Mouse (Mus musculus) ZHBTc4 (cell line): ENCODE data around the gene Gm49403.
A peak's percentile ranks its signal among the peaks of the same experiment; 100 is the strongest.

Source experiments
- DNase-seq: peaks from one replicate; pipeline ENCODE4 v3.0.0-alpha.2; 2011; ENCODE audit warnings: low read depth, low spot score

Gm49403 gene

GRCm38 (mm10) chr19:8911810-8912209, 28.1 kb downstream of the Gm49403 start:
- no peak for DNase-seq

- DNase-seq: no peak
These were observed 30.5 kb downstream of the Gm49403 start for GRCm38 (mm10) chr19:8914212-8914611.

- no peak for DNase-seq
These were observed 35.3 kb downstream of the Gm49403 start for GRCm38 (mm10) chr19:8919000-8919399.

- peak; percentile 35 for DNase-seq
These were observed 35.9 kb downstream of the Gm49403 start for GRCm38 (mm10) chr19:8919684-8920072.

GRCm38 (mm10) chr19:8920073-8920736, 36.5 kb downstream of the Gm49403 start, which contains the start of gene B3gat3:
Gene B3gat3, plus strand, starts transcription at chr19:8920374.
- peak; percentile 95 for DNase-seq

GRCm38 (mm10) chr19:8920836-8921291, 37.1 kb downstream of the Gm49403 start:
- peak; percentile 76 for DNase-seq

GRCm38 (mm10) chr19:8921741-8922140, 38.0 kb downstream of the Gm49403 start:
- DNase-seq: no peak

GRCm38 (mm10) chr19:8926766-8927165, 43.0 kb downstream of the Gm49403 start:
- DNase-seq: no peak

- DNase-seq: no peak
These were observed 44.3 kb downstream of the Gm49403 start for GRCm38 (mm10) chr19:8927891-8928525.

GRCm38 (mm10) chr19:8928689-8929223, 45.0 kb downstream of the Gm49403 start:
- no peak for DNase-seq

GRCm38 (mm10) chr19:8929224-8930088, 45.7 kb downstream of the Gm49403 start, which contains the start of the genes Rom1 and Eml3:
Gene Rom1, minus strand, starts transcription at chr19:8929356.
Gene Eml3, plus strand, starts transcription at chr19:8929552.
- peak; percentile 93 for DNase-seq

- DNase-seq: no peak
These were observed 46.4 kb downstream of the Gm49403 start for GRCm38 (mm10) chr19:8930117-8930516.

- no peak for DNase-seq
These were observed 47.0 kb downstream of the Gm49403 start for GRCm38 (mm10) chr19:8930771-8931170.

GRCm38 (mm10) chr19:8936736-8937135, 53.0 kb downstream of the Gm49403 start:
- no peak for DNase-seq
